Mouse (Mus musculus): ENCODE results near the gene Pmfbp1.

Pmfbp1 gene

DNA sequence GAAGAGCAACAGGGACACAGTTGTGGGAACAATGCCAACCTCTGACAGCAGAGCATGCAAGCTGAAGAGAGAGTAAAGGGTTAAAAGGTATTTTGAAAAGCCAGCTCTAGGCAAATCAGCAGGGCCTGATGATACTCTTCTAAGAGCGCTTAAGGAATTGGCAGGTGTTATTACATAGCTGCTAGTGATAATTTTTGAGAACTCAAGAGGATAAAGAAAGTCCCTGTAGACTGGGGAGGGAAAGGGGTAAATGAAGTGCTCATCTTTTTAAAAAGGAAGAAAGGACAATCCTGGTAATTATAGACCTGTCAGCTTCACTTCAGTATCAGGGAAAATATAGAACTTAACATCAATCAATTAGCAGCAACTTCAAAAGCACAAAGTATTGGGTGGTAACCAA, 9.7 kb downstream of the Pmfbp1 start:
- DNase-seq, result no peak

DNA sequence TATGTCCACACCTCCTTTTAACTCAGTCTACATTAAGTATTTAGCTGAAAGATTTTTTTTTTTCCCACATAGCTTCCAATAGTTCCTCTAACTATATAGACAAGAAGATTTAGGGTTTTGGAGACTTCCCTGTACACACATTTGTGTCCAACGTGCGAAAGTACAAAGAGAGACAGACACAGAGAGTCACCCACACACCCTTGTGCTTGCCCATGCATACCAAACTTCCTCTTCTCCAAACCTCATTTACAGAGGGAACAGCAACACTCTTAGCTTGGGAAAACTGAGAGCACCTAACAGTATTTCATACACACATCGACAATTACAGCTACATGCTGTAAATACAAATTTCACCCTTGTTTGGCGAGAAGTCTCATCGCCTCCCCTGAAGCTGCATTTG, 11.7 kb downstream of the Pmfbp1 start:
- no peak for DNase-seq

DNA sequence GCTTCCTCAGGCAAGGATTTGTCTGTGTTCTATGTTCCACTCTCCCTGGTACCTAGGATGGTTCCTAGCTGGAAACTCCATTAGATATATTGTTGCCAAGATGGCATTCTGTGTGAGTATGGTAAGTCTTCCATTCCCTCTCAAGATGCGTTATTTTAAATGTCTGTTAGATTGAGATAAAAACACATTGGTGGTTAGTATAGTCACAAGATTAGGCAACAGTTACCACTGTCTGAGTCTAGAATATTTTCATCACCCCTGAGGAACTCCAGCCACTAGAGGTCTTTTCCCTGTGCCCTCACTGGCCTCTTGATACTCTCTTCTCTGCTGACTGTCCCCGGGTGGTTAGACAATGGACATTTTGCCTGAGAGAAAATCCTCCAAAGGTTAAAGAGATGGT, 30.2 kb downstream of the Pmfbp1 start:
- no peak for DNase-seq

DNA sequence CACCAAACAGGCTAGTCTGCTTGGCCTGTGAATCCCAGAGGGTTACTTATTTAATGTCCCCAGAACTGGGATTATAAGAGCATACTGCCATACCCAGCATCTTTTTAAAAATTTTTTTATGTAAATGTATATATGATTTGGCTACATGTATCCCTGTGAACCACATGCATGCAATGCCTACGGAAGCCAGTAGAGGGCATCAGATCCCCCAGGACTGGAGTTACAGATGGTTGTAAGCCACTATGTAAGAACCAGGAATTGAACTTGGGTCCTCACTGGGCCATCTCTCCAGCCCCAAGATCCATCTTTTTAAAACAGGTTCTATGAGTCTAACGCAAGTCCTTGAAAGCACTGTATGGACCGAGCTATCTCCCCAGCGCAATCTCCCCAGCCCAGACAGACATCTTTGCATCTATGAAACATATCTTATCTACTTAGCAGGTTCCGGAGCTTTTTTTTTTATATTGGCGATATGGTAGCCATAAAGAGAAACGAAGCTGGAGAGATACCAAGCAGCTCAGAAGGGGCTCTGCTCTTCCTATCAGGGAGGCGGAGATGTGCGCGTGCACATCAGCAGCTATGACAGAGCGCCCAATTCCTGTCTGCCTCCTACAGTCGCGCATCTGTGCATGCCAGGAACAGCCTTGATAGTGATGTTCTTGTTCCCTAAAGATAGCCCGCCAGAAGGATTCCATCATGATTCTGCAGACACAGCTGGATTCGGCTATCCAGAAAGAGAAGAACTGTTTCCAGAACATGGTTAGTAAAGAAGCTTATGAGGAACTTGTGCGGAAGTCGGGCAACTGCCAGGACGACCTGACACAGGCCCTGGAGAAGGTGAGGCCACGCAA, 41.5 kb downstream of the Pmfbp1 start:
- DNase-seq, result peak; percentile 57

DNA sequence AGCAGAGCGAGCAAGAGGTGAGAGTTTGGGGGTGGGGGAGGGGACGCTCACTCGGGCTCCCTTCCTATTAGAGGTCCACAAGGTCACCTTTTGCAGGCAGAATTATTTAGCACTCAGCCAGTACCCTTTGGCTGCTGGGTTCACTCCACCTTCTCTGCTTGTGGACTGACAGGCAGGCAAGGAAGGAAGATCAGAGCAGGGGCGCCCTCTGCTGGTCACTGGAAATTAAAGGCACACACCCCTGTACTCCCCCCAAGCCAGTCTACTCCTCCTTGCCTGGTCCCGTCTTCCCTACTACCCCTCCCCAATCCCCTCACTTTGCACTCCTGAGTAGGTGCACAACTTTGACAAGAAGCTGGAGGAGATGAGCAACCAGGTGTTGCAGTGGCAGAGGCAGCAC, 42.9 kb downstream of the Pmfbp1 start:
- DNase-seq, result peak; percentile 88

DNA sequence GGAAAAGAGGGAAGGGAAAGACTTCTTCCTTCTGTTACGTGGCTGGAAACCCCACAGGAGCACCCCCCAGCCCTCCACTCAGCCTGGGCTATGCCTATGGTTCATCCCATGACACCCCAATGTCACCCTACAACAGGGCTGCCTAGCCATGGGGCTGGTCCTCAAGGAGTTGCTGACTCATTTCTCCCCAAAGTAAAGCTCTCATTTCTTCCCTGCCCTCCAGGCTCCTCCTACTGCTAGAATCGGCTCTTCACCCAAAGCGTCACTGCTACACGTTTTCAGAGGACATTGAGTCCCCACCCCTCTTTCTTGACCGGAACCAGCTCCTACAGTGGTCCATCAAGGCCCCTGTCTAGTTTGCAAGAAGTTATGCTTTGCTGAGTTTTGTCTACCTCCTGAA, 48.3 kb downstream of the Pmfbp1 start:
- DNase-seq, result no peak

DNA sequence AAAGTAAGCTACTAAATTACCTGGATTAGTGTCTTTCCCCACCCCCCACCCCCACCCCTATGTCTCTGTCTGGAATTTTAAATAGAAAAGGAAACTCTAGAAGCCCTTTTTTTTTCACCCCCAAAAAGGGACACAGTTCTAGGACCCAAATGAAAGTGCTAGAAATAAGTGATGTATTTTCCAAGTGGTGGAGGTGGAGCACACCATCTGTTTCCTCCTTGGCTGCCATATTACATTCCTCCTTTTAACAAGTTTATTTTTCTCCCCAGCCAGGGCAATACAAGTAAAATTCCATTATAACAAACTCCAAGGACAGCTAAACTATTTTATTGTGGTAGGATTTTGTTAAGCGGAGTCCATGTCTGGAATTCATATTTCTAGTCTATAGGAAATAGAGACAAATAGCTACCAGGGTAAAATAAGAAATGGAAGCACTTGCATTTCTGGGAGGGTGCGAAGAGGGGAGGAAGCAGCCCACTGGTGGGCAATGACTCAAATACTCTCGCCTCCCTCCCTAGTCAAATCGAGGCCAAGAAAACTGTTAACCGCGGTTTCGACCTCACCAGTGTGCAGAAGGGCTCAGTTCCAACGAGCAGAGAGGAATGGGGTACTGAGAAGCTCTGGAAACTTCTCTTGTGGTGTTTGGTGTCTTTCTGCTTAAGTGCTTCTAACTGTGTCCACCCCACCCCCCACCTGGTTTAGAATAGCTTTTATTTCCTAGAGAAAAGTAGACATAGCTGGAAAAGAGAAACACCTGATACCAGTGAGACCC, 49.1 kb downstream of the Pmfbp1 start:
- no peak for DNase-seq

DNA sequence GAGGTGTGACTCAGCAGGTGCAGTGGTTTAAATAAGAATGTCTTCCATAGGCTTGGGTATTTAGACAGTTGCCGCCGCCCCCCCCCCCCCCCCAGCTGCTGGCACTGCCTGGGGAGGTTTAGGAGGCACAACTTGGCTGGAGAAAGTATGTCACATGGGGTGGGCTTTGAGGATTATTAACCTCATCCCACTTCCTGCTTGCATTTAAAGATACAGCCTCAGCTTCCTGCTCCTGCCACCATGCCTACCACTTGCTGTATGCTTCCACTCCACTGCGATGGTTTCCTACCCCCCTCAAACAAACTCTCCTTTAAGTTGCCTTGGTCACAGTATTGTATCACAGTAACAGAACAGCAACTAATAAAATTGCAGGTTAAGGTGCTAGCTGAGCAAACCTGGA, 50.2 kb downstream of the Pmfbp1 start:
- DNase-seq, result no peak

DNA sequence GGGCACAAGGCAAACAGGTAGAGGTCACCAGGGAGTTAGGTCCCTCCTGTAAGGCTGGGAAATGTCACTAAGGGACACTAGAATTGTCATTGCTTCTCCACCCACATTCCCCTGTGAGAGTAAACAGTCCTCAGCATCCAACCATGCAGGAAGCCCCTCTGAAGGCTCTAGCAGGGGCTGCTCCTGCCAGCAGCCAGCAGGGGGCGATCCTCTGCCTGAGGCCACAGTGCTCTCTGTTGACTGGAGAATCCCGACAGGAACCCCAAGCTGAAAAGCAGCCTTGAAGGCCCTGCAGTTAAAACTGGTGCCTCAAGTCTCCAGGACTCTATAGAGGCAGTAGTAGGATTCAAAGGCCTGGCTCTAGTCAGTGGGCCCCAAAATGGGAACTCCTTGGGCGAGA, 57.8 kb downstream of the Pmfbp1 start:
- DNase-seq, result peak; percentile 54

DNA sequence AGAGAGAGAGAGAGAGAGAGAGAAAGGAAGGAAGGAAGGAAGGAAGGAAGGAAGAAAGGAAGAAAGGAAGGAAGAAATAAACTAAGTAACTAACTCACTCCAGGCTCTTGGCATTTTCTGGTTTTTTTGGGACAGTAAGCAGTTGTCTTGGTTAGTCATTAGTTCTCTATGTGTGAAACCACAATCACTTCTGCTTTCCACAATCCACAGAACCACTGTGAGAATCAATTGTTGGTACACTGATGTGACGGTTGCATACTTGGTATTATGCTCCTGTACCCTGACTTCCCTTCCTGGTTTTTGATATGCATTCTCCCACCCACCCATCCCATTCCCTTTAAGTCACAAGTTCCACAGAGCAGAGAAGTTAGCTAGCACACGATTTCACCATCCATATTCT, 70.1 kb downstream of the Pmfbp1 start:
- no peak for DNase-seq

DNA sequence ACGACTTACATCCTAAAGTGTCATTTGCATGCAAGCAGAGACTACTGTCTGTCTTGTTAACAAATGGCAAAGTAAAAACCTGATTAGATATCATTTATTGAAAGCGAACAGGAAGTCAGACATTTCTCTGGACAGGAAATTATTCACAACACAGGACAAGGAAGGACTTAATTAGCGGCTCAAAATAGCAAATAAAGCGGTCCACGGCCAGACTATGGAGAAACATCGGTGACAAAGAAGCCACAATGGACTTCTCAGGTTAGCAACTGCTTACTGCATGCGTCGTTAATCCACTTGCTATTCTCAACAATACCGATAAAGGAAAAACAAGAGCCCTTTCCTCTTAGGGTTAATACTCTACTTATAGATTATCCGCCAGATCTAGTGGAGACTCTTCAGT, 70.9 kb downstream of the Pmfbp1 start:
- no peak for DNase-seq

DNA sequence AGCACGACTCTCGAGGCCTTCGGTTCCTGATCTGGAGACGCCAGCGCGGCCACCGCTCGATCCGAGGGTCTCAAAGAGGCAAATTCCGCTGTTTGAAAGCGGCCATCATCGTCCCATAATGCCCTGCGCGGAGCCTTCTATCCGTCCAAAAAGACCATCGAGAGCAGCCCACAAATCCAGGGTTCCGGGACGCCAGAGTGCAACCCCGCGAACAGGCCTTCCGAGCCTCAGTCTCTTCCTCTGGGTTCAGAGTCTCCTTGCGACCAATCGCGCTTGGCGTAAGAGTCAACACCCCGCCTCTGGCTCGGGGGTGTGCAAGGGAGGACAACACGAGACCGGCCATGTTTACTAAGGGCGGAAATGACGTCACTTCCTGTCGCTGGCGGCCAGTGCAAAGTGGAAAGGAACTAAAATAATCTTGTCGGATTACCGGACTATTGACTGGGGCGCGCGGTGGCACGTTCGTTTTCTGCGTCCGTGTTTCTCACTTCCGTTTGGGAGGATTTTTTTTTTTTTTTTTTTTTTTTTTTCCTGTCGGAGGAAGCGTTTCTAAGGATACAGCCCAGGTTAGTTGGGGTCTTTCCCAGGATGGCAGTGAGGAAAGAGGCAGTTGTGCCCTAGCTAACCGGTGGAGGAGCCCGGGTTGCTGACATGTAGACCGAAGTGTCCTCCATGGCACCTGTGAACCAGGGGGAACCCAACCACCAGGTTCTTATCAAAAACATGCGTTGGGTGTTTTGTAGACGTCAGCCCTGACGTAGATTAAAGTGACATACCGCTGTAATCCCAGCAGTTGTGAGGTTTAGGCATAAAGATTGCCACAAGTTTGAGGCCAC, 71.9 kb downstream of the Pmfbp1 start, which contains the start of the genes Dhx38 and Txnl4b:
Gene Dhx38 (minus strand): TSS at position 364 of the 836 bp plus-strand sequence.
Gene Txnl4b (plus strand): TSS at position 395 of the 836 bp plus-strand sequence.
- DNase-seq, result peak; percentile 99

DNA sequence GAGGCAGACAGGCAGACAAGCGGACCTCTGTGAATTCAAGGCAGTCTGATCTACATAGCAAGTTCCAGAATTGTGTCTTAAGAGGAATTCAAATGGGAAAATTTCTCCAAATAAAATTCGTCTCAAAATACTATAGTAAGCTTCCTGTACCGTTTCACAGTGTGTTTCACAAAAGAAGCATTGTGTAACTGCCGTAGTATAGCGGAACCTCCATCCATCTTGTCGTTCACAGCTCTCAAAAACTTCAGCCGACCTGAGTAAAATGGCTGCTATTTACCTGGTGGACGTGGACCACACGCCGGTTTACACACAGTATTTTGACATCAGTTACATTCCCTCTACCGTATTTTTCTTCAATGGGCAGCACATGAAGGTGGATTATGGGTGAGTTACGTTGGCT, 77.3 kb downstream of the Pmfbp1 start:
- no peak for DNase-seq

DNA sequence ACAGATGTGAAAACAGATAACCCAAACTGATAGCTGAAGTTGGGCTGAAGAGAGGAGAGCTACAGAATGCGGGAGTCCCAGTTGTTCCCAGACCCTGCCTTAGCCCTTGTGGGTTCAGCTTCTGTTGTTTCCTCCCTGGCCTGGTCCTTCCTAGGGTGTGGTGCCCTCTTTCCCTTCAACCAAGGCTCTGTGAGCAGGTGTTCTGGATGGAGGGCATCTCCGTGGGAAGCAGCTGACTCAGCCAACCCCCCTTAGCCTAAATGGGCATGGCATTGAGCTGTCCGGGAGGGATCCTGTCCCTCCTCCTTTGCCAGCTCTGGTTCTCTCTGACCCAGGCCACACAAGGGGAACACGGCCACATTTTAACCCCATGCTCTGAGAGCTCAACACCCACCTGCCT, 82.5 kb downstream of the Pmfbp1 start:
- no peak for DNase-seq

DNA sequence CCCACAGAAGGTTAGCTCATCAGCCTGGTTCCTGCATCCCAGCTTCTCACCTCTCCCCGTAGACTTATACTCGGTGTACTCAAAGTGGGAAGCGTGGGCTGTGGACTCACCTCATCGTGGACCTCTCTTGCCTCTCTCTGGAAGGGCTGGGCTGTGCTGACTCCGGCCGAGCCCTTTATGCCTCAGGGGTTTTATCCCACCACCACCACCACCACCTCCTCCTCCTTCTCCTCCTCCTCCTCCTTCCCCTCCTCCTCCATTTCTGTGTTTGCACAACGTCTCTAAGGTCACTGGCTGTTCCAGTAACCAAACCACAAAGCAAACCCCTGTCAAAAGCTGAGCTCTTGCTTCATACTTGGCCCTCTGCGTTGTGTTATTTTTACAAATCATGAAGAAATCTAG, 85.1 kb downstream of the Pmfbp1 start, which contains the start of gene Hp:
Gene Hp (minus strand): TSS at position 273 of the 402 bp plus-strand sequence.
- DNase-seq, result no peak

DNA sequence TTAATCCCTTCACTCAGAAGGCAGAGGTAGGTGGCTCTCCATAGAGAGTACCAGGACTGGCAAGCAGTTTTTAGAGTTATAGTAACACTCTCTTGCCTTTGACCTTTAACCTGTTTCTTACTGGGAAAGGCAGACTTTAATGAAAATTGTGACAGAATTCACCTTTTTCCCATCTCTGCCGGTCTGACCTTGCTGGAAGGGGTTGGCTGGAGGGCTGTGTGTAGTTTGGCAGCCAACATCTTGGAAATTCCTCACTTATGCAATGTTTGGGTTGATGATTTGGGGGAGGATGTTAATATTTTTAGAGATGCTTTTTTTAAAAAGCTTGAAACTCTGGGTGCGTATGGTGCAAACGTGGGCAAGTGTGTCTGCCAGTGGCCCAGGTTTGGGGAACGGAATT, 90.5 kb downstream of the Pmfbp1 start:
- DNase-seq, result no peak

DNA sequence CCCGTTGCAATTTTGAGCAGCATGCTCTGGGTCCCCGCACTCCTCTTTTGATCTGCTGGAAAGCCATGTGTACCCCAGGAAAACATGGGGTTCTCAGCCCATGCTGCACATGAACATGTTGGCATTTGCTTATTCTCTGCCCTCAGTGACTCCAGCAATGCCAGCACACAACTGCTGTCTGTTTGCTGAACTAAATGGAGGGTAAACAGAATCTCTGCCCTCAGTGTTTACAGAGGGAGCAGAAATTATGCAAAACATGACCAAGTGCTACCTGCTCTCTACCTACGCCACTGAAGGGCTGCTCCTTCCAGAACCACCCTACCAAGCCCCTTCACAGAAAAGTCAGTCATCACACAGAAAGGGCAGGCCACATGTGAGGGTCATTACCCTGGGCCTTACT, 91.0 kb downstream of the Pmfbp1 start:
- no peak for DNase-seq

DNA sequence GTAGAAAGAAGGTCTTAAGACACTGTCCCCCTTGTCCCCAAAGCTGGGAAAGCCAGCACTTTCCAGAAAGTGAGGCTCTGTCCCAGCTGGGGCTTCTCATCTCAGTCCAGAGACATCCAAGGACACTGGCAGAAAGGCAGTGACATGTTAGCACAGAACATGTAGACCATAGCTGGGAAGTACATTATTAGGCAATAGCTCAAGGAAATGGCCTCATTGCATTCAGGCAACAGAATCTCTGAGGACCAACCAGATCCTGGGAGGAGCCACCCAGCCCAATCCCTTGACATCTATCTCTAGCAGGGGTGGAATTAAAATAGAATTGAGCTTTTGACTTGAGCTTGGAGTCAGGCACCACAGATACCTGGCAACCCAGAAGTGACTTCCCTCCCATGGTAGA, 91.8 kb downstream of the Pmfbp1 start:
- no peak for DNase-seq

DNA sequence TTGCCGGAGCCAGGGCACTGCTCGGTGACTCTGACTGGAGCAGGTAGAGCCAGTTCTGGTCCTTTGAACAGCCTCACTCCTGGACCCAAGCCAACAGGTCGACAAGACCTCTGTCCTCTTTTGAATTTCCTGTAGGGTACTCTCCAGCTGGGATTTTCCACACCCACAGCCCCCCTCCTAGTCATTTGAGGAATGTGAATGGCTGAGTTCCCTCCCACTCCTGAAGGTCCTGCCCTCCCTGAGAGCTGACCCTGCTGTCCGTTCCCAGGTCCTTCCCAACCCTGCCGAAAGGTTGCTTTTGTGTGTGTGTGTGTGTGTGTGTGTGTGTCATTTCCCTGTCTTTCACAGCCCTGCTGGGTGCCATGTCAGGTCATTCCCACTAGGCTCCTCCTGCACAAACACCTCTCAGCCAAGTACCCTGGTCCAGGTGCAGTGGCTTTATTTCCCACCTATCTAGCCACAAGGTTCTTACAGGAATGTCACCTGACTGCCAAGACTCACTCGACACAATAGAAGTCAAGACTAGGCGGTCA, 93.2 kb downstream of the Pmfbp1 start:
- DNase-seq, result peak; percentile 82

DNA sequence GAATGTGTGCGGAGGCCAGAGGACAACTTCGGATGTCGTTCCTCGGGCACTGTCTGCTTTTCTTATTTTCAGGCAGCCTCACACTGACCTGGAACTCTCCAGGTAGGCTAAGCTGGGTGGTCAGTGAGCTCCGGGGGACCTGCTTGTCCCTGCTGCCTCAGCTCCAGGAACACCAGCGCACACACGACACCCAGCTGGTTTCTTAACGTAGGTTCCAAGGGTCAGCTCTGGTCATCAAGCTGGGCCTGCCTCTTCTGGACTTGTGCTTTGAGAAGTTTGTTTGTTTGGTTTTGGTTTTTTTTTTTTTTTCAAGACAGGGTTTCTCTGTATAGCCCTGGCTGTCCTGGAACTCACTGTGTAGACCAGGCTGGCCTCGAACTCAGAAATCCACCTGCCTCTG, 97.1 kb downstream of the Pmfbp1 start:
- no peak for DNase-seq

DNA sequence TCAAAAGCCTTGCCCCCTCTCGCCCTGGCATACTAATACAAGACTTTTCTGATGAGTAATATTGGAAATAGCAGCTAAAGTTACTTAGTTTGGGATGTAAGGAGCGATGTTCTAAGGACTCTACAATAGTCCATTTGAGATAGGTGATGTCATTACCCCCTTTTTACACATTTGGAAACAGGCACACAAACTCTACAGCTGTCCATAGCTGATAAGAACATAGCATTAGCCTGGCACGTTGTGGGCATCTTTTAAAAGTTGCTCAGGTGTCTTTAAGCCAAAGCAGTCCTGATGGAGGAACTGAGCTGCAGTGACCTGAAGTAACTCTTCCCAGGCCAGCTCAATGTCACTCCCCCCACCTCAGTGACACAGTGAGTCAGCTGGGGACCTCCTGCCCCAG, 97.5 kb downstream of the Pmfbp1 start:
- DNase-seq, result no peak

DNA sequence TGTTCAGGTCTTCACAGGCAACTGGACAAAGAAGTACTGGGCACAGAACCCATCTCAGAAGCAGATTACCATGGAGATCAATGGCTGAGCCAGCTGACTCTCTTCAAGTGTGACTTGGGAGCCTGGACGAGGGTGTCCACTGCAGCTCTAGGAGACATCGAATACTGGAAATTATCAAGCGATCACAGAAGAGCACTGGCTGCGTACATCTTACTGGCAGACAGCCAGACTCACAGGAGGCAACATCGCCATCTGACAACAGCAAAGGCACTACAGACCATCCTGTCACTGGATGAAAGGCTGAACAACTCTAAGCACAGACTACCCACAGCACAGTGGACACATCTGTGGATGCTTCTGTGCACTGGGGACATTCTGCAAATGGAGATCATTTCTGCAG, 98.3 kb downstream of the Pmfbp1 start:
- no peak for DNase-seq

All from kidney, postnatal 10 days (tissue).